Mouse (Mus musculus) megakaryocyte progenitor cell, adult 5-6 weeks (primary cell): ENCODE measurements around the gene Hist1h4m. TPM values are rescaled to one million over a fixed set of nuclear protein-coding genes. Genes with fewer than 3 reads are reported as not detected.

ENCODE experiments used
- total RNA-seq, 2 experiments: library from RNA; stranded (forward) in 1 of 2; stranded (reverse) in 1 of 2; fragments of 157-497, 149-512 nt in 1 of 2; fragments of 200-1000 nt in 1 of 2; gene quantifications; 2 replicates each; pipeline versions ENCODE4 v1.2.3 to v1.2.4; 2015 to 2017

Gene Hist1h4m
- total RNA-seq, 2 experiments from 2014 or later, result 56.3 to 3,070 TPM

Other genes with a start within 250 kb of the Hist1h4m start
Only the 30 nearest of the 31 such genes appear.
- gene Olfr1364, start 230.0 kb upstream of the Hist1h4m start, total RNA-seq (2015), result not detected in 2 replicates
- gene Olfr1364, start 230.0 kb upstream of the Hist1h4m start, total RNA-seq (2017), result not detected in 2 replicates
- gene Olfr1362, start 197.7 kb upstream of the Hist1h4m start, total RNA-seq (2015), result not detected in 2 replicates
- not detected in 2 replicates for gene Olfr1362, start 197.7 kb upstream of the Hist1h4m start, total RNA-seq (2017)
- gene Olfr11, start 169.2 kb upstream of the Hist1h4m start, total RNA-seq (2015), result not detected in 2 replicates
- not detected in 2 replicates for gene Olfr11, start 169.2 kb upstream of the Hist1h4m start, total RNA-seq (2017)
- gene Olfr1361, start 148.4 kb upstream of the Hist1h4m start, total RNA-seq (2015), result not detected in 2 replicates
- gene Olfr1361, start 148.4 kb upstream of the Hist1h4m start, total RNA-seq (2017), result not detected in 2 replicates
- not detected in 2 replicates for gene Olfr1360, start 134.3 kb upstream of the Hist1h4m start, total RNA-seq (2015)
- not detected in 2 replicates for gene Olfr1360, start 134.3 kb upstream of the Hist1h4m start, total RNA-seq (2017)
- gene Olfr1359, start 113.6 kb upstream of the Hist1h4m start, total RNA-seq (2015), result not detected in 2 replicates
- gene Olfr1359, start 113.6 kb upstream of the Hist1h4m start, total RNA-seq (2017), result not detected in 2 replicates
- 264 and 265 TPM in 2 replicates for gene Hist1h2bl, start 95.6 kb upstream of the Hist1h4m start, total RNA-seq (2015)
- gene Hist1h2bl, start 95.6 kb upstream of the Hist1h4m start, total RNA-seq (2017), result 396 and 423 TPM in 2 replicates
- 2.0 and 5.0 TPM in 2 replicates for gene Hist1h2ai, start 95.3 kb upstream of the Hist1h4m start, total RNA-seq (2015)
- 2,894 and 3,659 TPM in 2 replicates for gene Hist1h2ai, start 95.3 kb upstream of the Hist1h4m start, total RNA-seq (2017)
- 35.1 and 67.8 TPM in 2 replicates for gene Hist1h3h, start 94.1 kb upstream of the Hist1h4m start, total RNA-seq (2015)
- 208 and 295 TPM in 2 replicates for gene Hist1h3h, start 94.1 kb upstream of the Hist1h4m start, total RNA-seq (2017)
- 116 and 137 TPM in 2 replicates for gene Hist1h2bm, start 89.7 kb upstream of the Hist1h4m start, total RNA-seq (2015)
- gene Hist1h2bm, start 89.7 kb upstream of the Hist1h4m start, total RNA-seq (2017), result 542 and 561 TPM in 2 replicates
- 3.0 and 6.7 TPM in 2 replicates for gene Hist1h4j, start 76.7 kb upstream of the Hist1h4m start, total RNA-seq (2015)
- 303 and 332 TPM in 2 replicates for gene Hist1h4j, start 76.7 kb upstream of the Hist1h4m start, total RNA-seq (2017)
- 58.4 and 76.4 TPM in 2 replicates for gene Hist1h4k, start 61.2 kb upstream of the Hist1h4m start, total RNA-seq (2015)
- gene Hist1h4k, start 61.2 kb upstream of the Hist1h4m start, total RNA-seq (2017), result 2,633 and 2,646 TPM in 2 replicates
- gene Hist1h2ak, start 57.9 kb upstream of the Hist1h4m start, total RNA-seq (2015), result 79.0 and 135 TPM in 2 replicates
- 1,123 and 1,182 TPM in 2 replicates for gene Hist1h2ak, start 57.9 kb upstream of the Hist1h4m start, total RNA-seq (2017)
- 350 and 353 TPM in 2 replicates for gene Hist1h2bn, start 57.6 kb upstream of the Hist1h4m start, total RNA-seq (2015)
- gene Hist1h2bn, start 57.6 kb upstream of the Hist1h4m start, total RNA-seq (2017), result 1,312 and 1,339 TPM in 2 replicates
- gene Hist1h1b, start 31.1 kb upstream of the Hist1h4m start, total RNA-seq (2015), result 614 and 670 TPM in 2 replicates
- 1,549 and 1,625 TPM in 2 replicates for gene Hist1h1b, start 31.1 kb upstream of the Hist1h4m start, total RNA-seq (2017)
- 244 and 246 TPM in 2 replicates for gene Hist1h3i, start 28.4 kb upstream of the Hist1h4m start, total RNA-seq (2015)
- gene Hist1h3i, start 28.4 kb upstream of the Hist1h4m start, total RNA-seq (2017), result 294 and 383 TPM in 2 replicates
- 1.2 and 2.1 TPM in 2 replicates for gene Hist1h2an, start 24.5 kb upstream of the Hist1h4m start, total RNA-seq (2015)
- gene Hist1h2an, start 24.5 kb upstream of the Hist1h4m start, total RNA-seq (2017), result 859 and 860 TPM in 2 replicates
- gene Hist1h2bp, start 24.3 kb upstream of the Hist1h4m start, total RNA-seq (2015), result 10.4 and 19.9 TPM in 2 replicates
- gene Hist1h2bp, start 24.3 kb upstream of the Hist1h4m start, total RNA-seq (2017), result 37.0 and 43.7 TPM in 2 replicates
- gene Hist1h2bq, start 1.5 kb upstream of the Hist1h4m start, total RNA-seq (2015), result 394 and 411 TPM in 2 replicates
- gene Hist1h2bq, start 1.5 kb upstream of the Hist1h4m start, total RNA-seq (2017), result 220 and 363 TPM in 2 replicates
- 115 and 180 TPM in 2 replicates for gene Hist1h2ao, start 1.3 kb upstream of the Hist1h4m start, total RNA-seq (2015)
- 633 TPM in 1 of 2 replicates, not detected in the other for gene Hist1h2ao, start 1.3 kb upstream of the Hist1h4m start, total RNA-seq (2017)
- gene Hist1h4n, start 20.4 kb downstream of the Hist1h4m start, total RNA-seq (2015), result 48.7 and 53.0 TPM in 2 replicates
- gene Hist1h4n, start 20.4 kb downstream of the Hist1h4m start, total RNA-seq (2017), result 1,698 and 2,087 TPM in 2 replicates
- gene Hist1h2ap, start 21.8 kb downstream of the Hist1h4m start, total RNA-seq (2015), result 93.0 and 127 TPM in 2 replicates
- gene Hist1h2ap, start 21.8 kb downstream of the Hist1h4m start, total RNA-seq (2017), result 3,573 and 4,575 TPM in 2 replicates
- 378 and 381 TPM in 2 replicates for gene Hist1h2br, start 22.0 kb downstream of the Hist1h4m start, total RNA-seq (2015)
- gene Hist1h2br, start 22.0 kb downstream of the Hist1h4m start, total RNA-seq (2017), result 447 and 545 TPM in 2 replicates
- 13.3 and 16.1 TPM in 2 replicates for gene Zfp184, start 133.3 kb downstream of the Hist1h4m start, total RNA-seq (2015)
- 9.2 and 15.1 TPM in 2 replicates for gene Zfp184, start 133.3 kb downstream of the Hist1h4m start, total RNA-seq (2017)
- gene Pom121l2, start 169.4 kb downstream of the Hist1h4m start, total RNA-seq (2015), result 0.05 and 0.25 TPM in 2 replicates
- 0.10 TPM in 1 of 2 replicates, not detected in the other for gene Pom121l2, start 169.4 kb downstream of the Hist1h4m start, total RNA-seq (2017)
- 17.0 and 19.9 TPM in 2 replicates for gene Prss16, start 198.0 kb downstream of the Hist1h4m start, total RNA-seq (2015)
- 11.4 and 12.2 TPM in 2 replicates for gene Prss16, start 198.0 kb downstream of the Hist1h4m start, total RNA-seq (2017)
- gene Hist1h2ah, start 223.8 kb downstream of the Hist1h4m start, total RNA-seq (2015), result 1.9 and 2.2 TPM in 2 replicates
- 923 and 1,838 TPM in 2 replicates for gene Hist1h2ah, start 223.8 kb downstream of the Hist1h4m start, total RNA-seq (2017)
- gene Hist1h2bk, start 224.1 kb downstream of the Hist1h4m start, total RNA-seq (2015), result 65.4 and 83.1 TPM in 2 replicates
- gene Hist1h2bk, start 224.1 kb downstream of the Hist1h4m start, total RNA-seq (2017), result 1,827 and 2,239 TPM in 2 replicates
- gene Hist1h4i, start 229.6 kb downstream of the Hist1h4m start, total RNA-seq (2015), result 38.4 and 42.3 TPM in 2 replicates
- gene Hist1h4i, start 229.6 kb downstream of the Hist1h4m start, total RNA-seq (2017), result 83.0 and 89.0 TPM in 2 replicates
- gene Hist1h2ag, start 231.2 kb downstream of the Hist1h4m start, total RNA-seq (2015), result 21.6 and 36.7 TPM in 2 replicates
- gene Hist1h2ag, start 231.2 kb downstream of the Hist1h4m start, total RNA-seq (2017), result 1,156 and 1,370 TPM in 2 replicates